Mouse (Mus musculus) forebrain, postnatal 0 days (tissue): ENCODE data around the gene Ddx56. TPM values are rescaled to one million over a fixed set of nuclear protein-coding genes. Genes with fewer than 3 reads are reported as not detected.

Experiments used
- ATAC-seq: fragments of 200-750 bp; cut with Nextera tagmentation; 2 replicates; pipeline ENCODE4 v1.8.0; 2017; ENCODE audit warnings: mild to moderate bottlenecking, moderate library complexity
- DNase-seq: peaks from one replicate; pipeline ENCODE4 v3.0.0-alpha.2; 2015
- H3K27ac ChIP-seq: fragments of 300-500 bp; sonication (generic); 2 replicates; pipeline ENCODE4 v1.5.1; 2014; ENCODE audit warnings: low read depth, mild to moderate bottlenecking, antibody characterized with exemption, low read length, moderate library complexity, mixed read lengths
- H3K27me3 ChIP-seq: fragments of 300-500 bp; sonication (generic); 2 replicates; pipeline ENCODE4 v1.6.1; 2014; ENCODE audit warnings: mild to moderate bottlenecking, low read length, mixed read lengths; ENCODE audit not compliant: insufficient read depth
- H3K36me3 ChIP-seq: fragments of 300-500 bp; sonication (generic); 2 replicates; pipeline ENCODE4 v1.6.1; 2014; ENCODE audit warnings: mild to moderate bottlenecking, moderate library complexity; ENCODE audit not compliant: insufficient read depth
- H3K4me1 ChIP-seq: fragments of 300-500 bp; sonication (generic); 2 replicates; pipeline ENCODE4 v1.6.1; 2014; ENCODE audit warnings: antibody characterized with exemption; ENCODE audit not compliant: insufficient read depth
- H3K4me2 ChIP-seq: fragments of 300-500 bp; sonication (generic); 2 replicates; pipeline ENCODE4 v1.6.1; 2014; ENCODE audit warnings: low read depth, mild to moderate bottlenecking, moderate library complexity
- H3K4me3 ChIP-seq: fragments of 300-500 bp; sonication (generic); 2 replicates; pipeline ENCODE4 v1.5.1; 2014; ENCODE audit warnings: low read depth, low read length, mixed read lengths
- H3K9ac ChIP-seq: fragments of 300-500 bp; sonication (generic); 2 replicates; pipeline ENCODE4 v1.6.1; 2014; ENCODE audit warnings: mild to moderate bottlenecking
- H3K9me3 ChIP-seq: fragments of 300-500 bp; sonication (generic); 2 replicates; pipeline ENCODE4 v1.6.1; 2016; ENCODE audit warnings: low read length
- CTCF ChIP-seq: sonication (generic); IDR thresholded peaks from 2 replicates; pipeline ENCODE4 v1.5.1; 2016; ENCODE audit warnings: antibody characterized with exemption, control low read depth, low read depth
- WGBS: fragments of 180-500 bp; shearing (Covaris S2); extraction: QIAGEN DNeasy Blood & Tissue Kit; methylation state at CpG from one replicate; pipeline ENCODE4 v1.1.7; 2014; 5-methylcytosine and 5-hydroxymethylcytosine counted together
- polyA plus RNA-seq: library from polyadenylated mRNA; unstranded; fragments of >200 nt; fragmentation: Nextera tagmentation; extraction: Ambion mirVana; gene quantifications from 2 replicates; pipeline ENCODE4 v1.2.1, GENCODE M21; 2015
- total RNA-seq: library from RNA; depleted of rRNA; stranded (reverse); fragments of >200 nt; gene quantifications from 2 replicates; pipeline ENCODE4 v1.2.3, GENCODE M21; 2014; rRNA removed

Gene Ddx56
- total and polyA plus RNA-seq, 2 experiments from 2014 or later = 70.4 to 71.3 TPM

GRCm38 (mm10) chr11:6233025-6233424 lies 34.5 kb downstream of the Ddx56 start:
- Histone ChIP-seq H3K9me3 (no peaks in the 10 kb centered on the region), H3K4me2 (no peak overlapping the region), H3K27ac (no peak overlapping the region), H3K9ac (no peak overlapping the region), H3K27me3 (no peaks in the 10 kb centered on the region), H3K4me3 (no peak overlapping the region), H3K36me3 (no peaks in the 10 kb centered on the region), H3K4me1 (no peaks in the 10 kb centered on the region)
- WGBS = 90% methylated on average over 4 of the region's 4 CpGs
- no peak for DNase-seq
- TF ChIP-seq CTCF = no peak
- no peak for ATAC-seq

- Histone ChIP-seq H3K4me2 (no peak within 1 kb of the TSS), H3K36me3 (no peaks in the 10 kb centered on the region), H3K4me1 (no peaks in the 10 kb centered on the region), H3K27ac (no peak within 1 kb of the TSS), H3K9ac (no peak within 1 kb of the TSS), H3K27me3 (no peaks in the 10 kb centered on the region), H3K4me3 (no peak within 1 kb of the TSS), H3K9me3 (no peaks in the 10 kb centered on the region)
- WGBS = 88% methylated on average over 7 of the region's 7 CpGs
- TF ChIP-seq CTCF = no peak
- no peak for DNase-seq
- no peak for ATAC-seq
Observed at GRCm38 (mm10) chr11:6230012-6230411, 37.6 kb downstream of the Ddx56 start, which contains the start of gene Npc1l1. Gene Npc1l1, minus strand, starts transcription at chr11:6230143.

- TF ChIP-seq CTCF = no peak
- H3K9me3 ChIP-seq = no peaks in the 10 kb centered on the region
- no peak overlapping the region for H3K4me3 ChIP-seq
- H3K27me3 ChIP-seq = no peaks in the 10 kb centered on the region
- no peak for ATAC-seq
- DNase-seq = no peak
- no peak overlapping the region for H3K27ac ChIP-seq
- 84% methylated on average over 14 of the region's 14 CpGs for WGBS
- H3K36me3 ChIP-seq = no peaks in the 10 kb centered on the region
- no peaks in the 10 kb centered on the region for H3K4me1 ChIP-seq
- no peak overlapping the region for H3K4me2 ChIP-seq
- no peak overlapping the region for H3K9ac ChIP-seq
Observed at GRCm38 (mm10) chr11:6224541-6225229, 42.9 kb downstream of the Ddx56 start.

- Histone ChIP-seq H3K36me3 (no peaks in the 10 kb centered on the region), H3K4me1 (no peaks in the 10 kb centered on the region), H3K27ac (no peak overlapping the region), H3K9ac (no peak overlapping the region), H3K27me3 (no peaks in the 10 kb centered on the region), H3K9me3 (no peaks in the 10 kb centered on the region), H3K4me3 (no peak overlapping the region), H3K4me2 (no peak overlapping the region)
- TF ChIP-seq CTCF = no peak
- DNase-seq (no peak), ATAC-seq (no peak)
- WGBS = 94% methylated on average over 10 of the region's 10 CpGs
Observed at GRCm38 (mm10) chr11:6222187-6222586, 45.4 kb downstream of the Ddx56 start.

- 75% methylated on average over 6 of the region's 6 CpGs for WGBS
- Histone ChIP-seq H3K4me3 (no peak overlapping the region), H3K9me3 (no peaks in the 10 kb centered on the region), H3K36me3 (no peaks in the 10 kb centered on the region), H3K4me1 (no peaks in the 10 kb centered on the region), H3K27ac (no peak overlapping the region), H3K4me2 (no peak overlapping the region), H3K9ac (no peak overlapping the region), H3K27me3 (no peaks in the 10 kb centered on the region)
- DNase-seq (no peak), ATAC-seq (no peak)
- no peak for TF ChIP-seq CTCF
Observed at GRCm38 (mm10) chr11:6219967-6220366, 47.6 kb downstream of the Ddx56 start.

GRCm38 (mm10) chr11:6218189-6218896 lies 49.2 kb downstream of the Ddx56 start:
- Histone ChIP-seq H3K27ac (no peak overlapping the region), H3K4me2 (no peak overlapping the region), H3K4me1 (no peaks in the 10 kb centered on the region), H3K36me3 (no peaks in the 10 kb centered on the region), H3K27me3 (no peaks in the 10 kb centered on the region), H3K9me3 (no peaks in the 10 kb centered on the region), H3K4me3 (no peak overlapping the region), H3K9ac (no peak overlapping the region)
- 88% methylated on average over 11 of the region's 11 CpGs for WGBS
- ATAC-seq (no peak), DNase-seq (no peak)
- TF ChIP-seq CTCF = no peak

- no peak overlapping the region for H3K27ac ChIP-seq
- DNase-seq (no peak), ATAC-seq (no peak)
- WGBS = 60% methylated on average over 3 of the region's 3 CpGs
- H3K27me3 ChIP-seq = no peaks in the 10 kb centered on the region
- TF ChIP-seq CTCF = no peak
- no peak overlapping the region for H3K9ac ChIP-seq
- no peak overlapping the region for H3K4me3 ChIP-seq
- H3K36me3 ChIP-seq = no peaks in the 10 kb centered on the region
- H3K9me3 ChIP-seq = no peaks in the 10 kb centered on the region
- H3K4me1 ChIP-seq = no peaks in the 10 kb centered on the region
- no peak overlapping the region for H3K4me2 ChIP-seq
Observed at GRCm38 (mm10) chr11:6216834-6217233, 50.7 kb downstream of the Ddx56 start.

Other genes with a start within 250 kb of the Ddx56 start
- 271 and 284 TPM in 2 replicates for gene Camk2b, start 201.4 kb downstream of the Ddx56 start, total RNA-seq
- 227 and 280 TPM in 2 replicates for gene Camk2b, start 201.4 kb downstream of the Ddx56 start, polyA plus RNA-seq
- gene A730071L15Rik, start 67.7 kb downstream of the Ddx56 start, total RNA-seq = 0.15 and 0.29 TPM in 2 replicates
- gene A730071L15Rik, start 67.7 kb downstream of the Ddx56 start, polyA plus RNA-seq = 0.44 and 0.47 TPM in 2 replicates
- 57.2 and 61.6 TPM in 2 replicates for gene Nudcd3, start 67.4 kb downstream of the Ddx56 start, total RNA-seq
- gene Nudcd3, start 67.4 kb downstream of the Ddx56 start, polyA plus RNA-seq = 60.9 and 70.7 TPM in 2 replicates
- not detected in 2 replicates for gene Npc1l1, start 37.6 kb downstream of the Ddx56 start, total RNA-seq
- gene Npc1l1, start 37.6 kb downstream of the Ddx56 start, polyA plus RNA-seq = not detected in 2 replicates
- 67.9 and 70.4 TPM in 2 replicates for gene Tmed4, start 7.1 kb upstream of the Ddx56 start, total RNA-seq
- gene Tmed4, start 7.1 kb upstream of the Ddx56 start, polyA plus RNA-seq = 95.0 and 95.5 TPM in 2 replicates
- gene Ogdh, start 23.9 kb upstream of the Ddx56 start, total RNA-seq = 75.8 and 97.4 TPM in 2 replicates
- gene Ogdh, start 23.9 kb upstream of the Ddx56 start, polyA plus RNA-seq = 107 and 124 TPM in 2 replicates
- 109 and 129 TPM in 2 replicates for gene Zmiz2, start 121.3 kb upstream of the Ddx56 start, total RNA-seq
- gene Zmiz2, start 121.3 kb upstream of the Ddx56 start, polyA plus RNA-seq = 38.1 and 43.8 TPM in 2 replicates
- gene Ppia, start 147.7 kb upstream of the Ddx56 start, total RNA-seq = 3,025 and 4,002 TPM in 2 replicates
- gene Ppia, start 147.7 kb upstream of the Ddx56 start, polyA plus RNA-seq = 5,423 and 7,006 TPM in 2 replicates
- gene H2afv, start 176.7 kb upstream of the Ddx56 start, total RNA-seq = 55.3 and 68.0 TPM in 2 replicates
- gene H2afv, start 176.7 kb upstream of the Ddx56 start, polyA plus RNA-seq = 185 and 235 TPM in 2 replicates
- 49.9 and 53.5 TPM in 2 replicates for gene Purb, start 208.1 kb upstream of the Ddx56 start, total RNA-seq
- 10.9 and 18.6 TPM in 2 replicates for gene Purb, start 208.1 kb upstream of the Ddx56 start, polyA plus RNA-seq